Mouse (Mus musculus) 416B (cell line): ENCODE measurements at regions not wholly inside any gene's neighbourhood (a gene's known extent, or its start where the extent isn't known, plus 50 kb on each side); places are given as distances from the start of the nearest gene placed in this dataset.

Source experiments
- DNase-seq: peaks from one replicate; pipeline ENCODE4 v3.0.0; 2011; ENCODE audit warnings: low read depth

DNA sequence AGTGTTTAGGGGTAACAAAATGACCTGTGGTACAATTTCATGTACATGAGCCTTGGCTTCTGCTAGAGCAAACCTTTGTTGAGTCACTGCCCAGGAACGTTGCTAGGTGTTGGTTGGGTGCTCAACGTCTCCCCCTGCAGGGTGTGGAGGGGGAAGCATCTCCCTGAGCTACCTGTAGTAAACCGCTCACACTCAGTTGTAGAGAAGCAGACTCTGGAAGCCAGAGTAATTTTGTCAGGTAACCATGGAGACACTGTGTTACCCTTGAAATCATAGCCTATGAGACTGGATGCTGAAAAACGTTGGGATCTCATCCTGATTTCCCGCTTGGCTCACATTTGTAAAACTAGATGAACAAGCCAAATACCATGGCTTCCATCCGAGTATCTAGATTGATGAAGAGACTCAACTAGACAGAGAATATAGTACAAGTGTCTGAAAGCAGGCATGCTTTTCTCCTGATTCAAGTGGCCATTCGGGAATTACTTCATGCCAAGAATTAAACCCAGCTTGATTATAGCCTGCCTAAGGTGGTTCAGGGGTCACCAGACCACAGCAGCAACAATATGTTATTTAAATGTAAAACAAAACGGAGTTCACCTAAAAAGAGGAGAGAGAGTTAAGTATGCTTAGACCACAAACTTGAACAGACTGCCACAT, 63.7 kb upstream of the Ctla4 start:
- peak; percentile 42 for DNase-seq

GRCm38 (mm10) chr1:60824218-60825125, 62.3 kb upstream of the Ctla4 start:
- peak; percentile 64 for DNase-seq

DNA sequence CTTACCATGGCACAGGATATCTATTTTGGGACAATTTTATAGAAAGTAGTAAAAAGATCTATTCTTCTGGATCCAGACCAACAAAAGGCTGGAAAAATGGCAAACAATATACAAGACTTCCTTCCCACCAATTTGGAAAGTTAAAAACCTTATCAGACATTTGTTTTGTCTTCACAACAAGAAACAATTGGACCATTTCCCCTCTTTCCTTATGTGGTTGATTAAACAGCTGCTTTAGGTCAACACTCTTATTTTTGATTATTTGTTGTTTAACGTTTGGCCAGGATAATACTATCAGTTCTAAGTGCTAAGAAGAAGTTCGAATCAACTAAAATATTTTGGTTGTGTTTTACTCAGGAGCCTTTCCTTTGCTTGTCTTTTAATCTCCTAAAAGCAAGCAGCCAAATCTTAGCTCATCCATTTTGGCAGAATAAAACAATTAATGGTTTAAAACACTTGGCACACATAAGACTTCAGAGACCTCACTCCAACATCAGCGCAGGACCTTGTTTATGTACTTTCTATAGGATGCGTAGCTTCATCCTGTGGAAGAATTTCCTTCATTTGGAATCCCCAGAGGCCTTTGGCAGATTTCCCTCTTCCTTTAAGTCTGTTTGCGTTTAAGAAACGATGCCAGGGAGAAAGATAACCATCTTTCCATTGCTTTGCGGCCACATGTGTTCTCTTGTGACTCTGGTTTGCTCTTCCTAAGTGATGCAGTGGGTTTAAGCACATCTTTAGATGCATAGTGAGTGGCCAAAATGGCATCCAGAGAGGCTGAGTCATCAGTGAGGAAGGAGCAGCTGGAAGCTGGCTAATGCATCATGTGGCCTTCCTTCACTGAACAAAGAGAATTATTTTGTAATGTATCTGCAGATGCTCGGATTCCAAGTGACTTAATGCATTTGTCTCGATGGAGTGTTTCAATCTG, 61.3 kb upstream of the Ctla4 start:
- peak; percentile 25 for DNase-seq

GRCm38 (mm10) chr1:60826981-60827380, 59.8 kb upstream of the Ctla4 start:
- DNase-seq = no peak

DNA sequence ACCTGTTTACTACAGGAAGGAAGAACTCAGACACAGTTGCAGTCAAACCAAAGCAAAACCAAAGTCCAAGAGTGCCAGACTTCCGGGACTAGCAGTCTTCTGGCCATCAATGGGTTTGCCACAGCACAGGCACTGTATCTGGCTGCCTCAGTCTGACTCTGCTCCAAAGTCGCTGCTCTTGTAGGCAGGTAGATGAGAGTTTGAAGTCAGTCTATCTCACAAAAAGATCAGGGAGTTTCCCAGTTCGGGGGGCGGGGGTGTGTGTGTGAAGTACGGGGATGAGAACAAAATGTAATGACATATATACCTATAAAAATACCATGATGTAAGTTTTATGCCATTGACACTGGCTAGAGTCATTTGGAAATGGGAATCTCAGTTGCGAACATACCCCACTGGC, 58.6 kb upstream of the Ctla4 start:
- DNase-seq = no peak

- DNase-seq = peak; percentile 72
Measured at GRCm38 (mm10) chr1:60829849-60830248, 57.0 kb upstream of the Ctla4 start.

DNA sequence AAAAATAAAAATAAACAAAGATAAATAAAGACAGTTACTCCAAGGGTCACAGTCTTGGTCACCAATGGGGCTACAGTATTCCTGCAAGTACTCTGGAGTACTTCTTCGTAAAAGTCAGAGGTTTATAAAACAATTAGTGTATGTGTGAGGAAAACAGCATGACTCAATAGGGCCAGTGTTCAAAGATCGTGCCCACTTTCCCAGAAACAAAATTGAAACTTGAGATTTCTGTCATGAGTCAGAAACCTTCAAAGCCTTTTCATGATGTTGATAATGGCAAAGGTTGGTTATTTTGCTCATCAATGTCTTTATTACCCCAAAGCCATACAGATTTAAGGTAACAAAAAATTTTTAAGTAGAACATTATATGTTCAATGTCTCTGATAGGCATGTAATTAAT, 53.1 kb upstream of the Ctla4 start:
- DNase-seq = no peak
